Comparison of ENCODE assay signal across 14 mouse cellular contexts in the genomic region with DNA sequence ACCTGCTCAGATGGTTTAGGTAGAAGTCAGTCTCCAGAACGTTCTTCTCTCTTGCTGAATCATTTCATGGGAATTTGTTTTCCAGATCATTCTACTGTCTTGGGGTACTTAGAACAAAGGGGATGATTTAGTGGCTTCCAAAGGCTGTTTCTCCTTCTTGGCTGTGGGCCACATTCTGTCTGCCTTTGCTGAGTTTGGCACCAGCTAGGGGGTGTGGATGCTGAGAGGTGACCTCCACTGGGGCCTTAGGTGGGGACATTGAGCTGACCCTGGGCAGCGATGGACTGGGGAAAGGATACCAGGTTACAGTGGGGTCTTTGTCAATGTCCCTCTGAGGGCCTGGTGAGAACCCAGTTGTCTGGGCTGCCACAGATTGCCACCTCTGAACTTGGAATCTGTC.
DNase-seq lines count a peak whose midpoint lies in the region; ATAC-seq and TF ChIP-seq lines count a peak whose summit lies in the region.
"Had no signal": no experiment of that assay in that cellular context is flagged by ENCODE, and none has a peak within 500 bp of the region (broad histone marks: within the 10 kb centered on the region; RNA-seq: fewer than 3 reads in every experiment).

No protein-coding gene starts in this region.

- no peak overlapping the region for H3K9ac ChIP-seq in heart, embryonic 11.5 days (ENCODE audit: low read depth, low read length)
- no peak overlapping the region for H3K9ac ChIP-seq in limb, embryonic 13.5 days
- H3K9ac ChIP-seq: limb, embryonic 12.5 days; neural tube, embryonic 13.5 days had no signal

- H3K4me1 ChIP-seq in heart, embryonic 11.5 days (ENCODE audit: control insufficient read depth, insufficient read depth, low read length) = peaks cover 21% of the 10 kb centered on the region
- peaks cover 4% of the 10 kb centered on the region for H3K4me1 ChIP-seq in bone marrow, adult 2 months (ENCODE audit: control insufficient read depth, insufficient read depth, low read length)
- peaks cover 34% of the 10 kb centered on the region for H3K4me1 ChIP-seq in limb, embryonic 13.5 days

- H3K9me3 ChIP-seq in heart, embryonic 11.5 days (replicated peaks; ENCODE audit: control insufficient read depth, low read length) = no peaks in the 10 kb centered on the region
- no peaks in the 10 kb centered on the region for H3K9me3 ChIP-seq in limb, embryonic 13.5 days
- H3K9me3 ChIP-seq: limb, embryonic 12.5 days; megakaryocyte, embryonic 14.5 days; neural tube, embryonic 13.5 days had no signal

- no peaks in the 10 kb centered on the region for H3K36me3 ChIP-seq in heart, embryonic 11.5 days (ENCODE audit: control insufficient read depth, insufficient read depth, low read length)
- H3K36me3 ChIP-seq in limb, embryonic 13.5 days = no peaks in the 10 kb centered on the region
- H3K36me3 ChIP-seq: limb, embryonic 12.5 days; neural tube, embryonic 13.5 days had no signal

- TF ChIP-seq CTCF in layer of hippocampus, adult 2 months (conservative IDR thresholded peaks at IDR 0.05) = no peak
- TF ChIP-seq CTCF in bone marrow, adult 2 months (IDR thresholded peaks at IDR 0.05; ENCODE audit: control insufficient read depth, insufficient read depth, low read length) = no peak
- TF ChIP-seq CTCF in left cerebral cortex, adult 2 months (IDR thresholded peaks at IDR 0.05) = no peak

- DNase-seq in heart, adult 8-10 months (ENCODE audit: low spot score) = no peak
- DNase-seq in layer of hippocampus, adult 2 months (ENCODE audit: low spot score in 2 of 2) = no peak
- DNase-seq in layer of hippocampus, adult 9-11 months = no peak
- DNase-seq in left cerebral cortex, adult 2 months (ENCODE audit: extremely low spot score in 1 of 2, low spot score in 2 of 2) = no peak
- no peak for DNase-seq in natural killer cell, adult 2 months (ENCODE audit: low spot score in 2 of 2)
- DNase-seq: cerebellum, adult 9-11 months; right cerebral cortex, postnatal 25 days had no signal

- no peak for ATAC-seq in heart, embryonic 11.5 days (replicated peaks; ENCODE audit: insufficient number of reproducible peaks, low FRiP score, low TSS enrichment)
- ATAC-seq in limb, embryonic 13.5 days (ENCODE audit: low FRiP score, low read depth) = no peak

- WGBS in heart, embryonic 11.5 days (ENCODE audit: insufficient replicate concordance) = 73% methylated on average over 2 of the region's 2 CpGs
- 59% methylated on average over 2 of the region's 2 CpGs for WGBS in bone marrow, adult 2 months
- WGBS in limb, embryonic 13.5 days = 73% methylated on average over 2 of the region's 2 CpGs

- no peaks in the 10 kb centered on the region for H3K27me3 ChIP-seq in heart, embryonic 11.5 days (ENCODE audit: control insufficient read depth, insufficient read depth, low read length)
- H3K27me3 ChIP-seq in limb, embryonic 13.5 days = no peaks in the 10 kb centered on the region
- H3K27me3 ChIP-seq: limb, embryonic 12.5 days; neural tube, embryonic 13.5 days had no signal

- no peak for TF ChIP-seq POLR2A in bone marrow, adult 2 months (IDR thresholded peaks at IDR 0.05; ENCODE audit: borderline replicate concordance, control insufficient read depth, low read depth, low read length)

- no peak overlapping the region for H3K4me2 ChIP-seq in heart, embryonic 11.5 days
- no peak overlapping the region for H3K4me2 ChIP-seq in limb, embryonic 13.5 days (replicated peaks)
- H3K4me2 ChIP-seq: limb, embryonic 12.5 days; neural tube, embryonic 13.5 days had no signal

- no peak overlapping the region for H3K4me3 ChIP-seq in heart, embryonic 11.5 days (ENCODE audit: low read depth, low read length)
- H3K4me3 ChIP-seq in layer of hippocampus, adult 2 months = no peak overlapping the region
- no peak overlapping the region for H3K4me3 ChIP-seq in bone marrow, adult 2 months (replicated peaks; ENCODE audit: control insufficient read depth, low read depth, low read length)
- no peak overlapping the region for H3K4me3 ChIP-seq in limb, embryonic 13.5 days
- no peak overlapping the region for H3K4me3 ChIP-seq in left cerebral cortex, adult 2 months
- H3K4me3 ChIP-seq: erythroblast, embryonic 14.5 days; limb, embryonic 12.5 days; neural tube, embryonic 13.5 days had no signal

- intact Hi-C loops in left cerebral cortex, adult 2 months (cut with DNase I) = no loop called here

- H3K27ac ChIP-seq in heart, embryonic 11.5 days (ENCODE audit: low read depth, low read length) = 0 out of 2 replicates have a peak overlapping the region, but pooled peaks have one; percentile 18
- peak overlapping the region; percentile 46; the same call in 1 of the 2 replicates for H3K27ac ChIP-seq in layer of hippocampus, adult 2 months
- H3K27ac ChIP-seq in bone marrow, adult 2 months (ENCODE audit: control insufficient read depth, insufficient read depth, low read depth, low read length, poor library complexity) = peak overlapping the region; percentile 37; the same call in 1 of the 2 replicates
- H3K27ac ChIP-seq in limb, embryonic 13.5 days = 0 out of 2 replicates have a peak overlapping the region, but pooled peaks have one; percentile 12
- H3K27ac ChIP-seq in left cerebral cortex, adult 2 months = no peak overlapping the region
- H3K27ac ChIP-seq: neural tube, embryonic 13.5 days had no signal
